Mouse (Mus musculus) effector memory CD4-positive, alpha-beta T cell, adult 5 months (primary cell): ENCODE measurements around the gene Gxylt2. TPM values are rescaled to one million over a fixed set of nuclear protein-coding genes. Genes with fewer than 3 reads are reported as not detected.

Experiments
- polyA plus RNA-seq: library from polyadenylated mRNA; unstranded; fragments of 100-300 nt; shearing (Covaris generic); gene quantifications from one replicate; pipeline ENCODE4 v1.2.1, GENCODE M21; 2017

Gene Gxylt2
- polyA plus RNA-seq, result 0.42 TPM

GRCm38 (mm10) chr6:100704574-100705365 is at the start of gene Gxylt2:
Gxylt2 (plus strand) TSS chr6:100704734.

DNA sequence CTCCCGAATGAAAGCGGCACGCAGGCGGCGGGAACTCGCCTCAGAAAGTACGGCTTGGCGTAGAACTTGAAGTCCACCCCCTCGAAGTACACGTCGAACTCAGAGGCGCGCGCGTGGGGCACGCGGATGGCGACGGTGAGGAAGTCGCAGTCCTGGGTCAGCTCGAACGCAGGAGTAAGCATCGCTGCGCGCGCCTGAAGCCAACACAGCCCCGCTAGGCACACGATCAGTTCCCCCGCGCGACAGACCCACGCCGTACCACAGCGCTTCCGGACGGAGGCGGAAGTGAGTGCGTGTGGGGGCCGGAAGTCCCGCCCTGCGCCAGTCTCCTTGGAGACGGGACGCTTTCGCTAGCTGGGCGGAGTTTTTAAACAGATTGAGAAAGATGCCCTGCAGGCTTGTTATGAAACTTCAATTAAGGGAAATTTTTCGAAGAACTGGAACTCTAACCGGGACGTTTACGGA is 33.6 kb upstream of the Gxylt2 start, which contains the start of gene Shq1:
TSS of gene Shq1 (minus strand) at position 278 of the 465 bp plus-strand sequence.

DNA sequence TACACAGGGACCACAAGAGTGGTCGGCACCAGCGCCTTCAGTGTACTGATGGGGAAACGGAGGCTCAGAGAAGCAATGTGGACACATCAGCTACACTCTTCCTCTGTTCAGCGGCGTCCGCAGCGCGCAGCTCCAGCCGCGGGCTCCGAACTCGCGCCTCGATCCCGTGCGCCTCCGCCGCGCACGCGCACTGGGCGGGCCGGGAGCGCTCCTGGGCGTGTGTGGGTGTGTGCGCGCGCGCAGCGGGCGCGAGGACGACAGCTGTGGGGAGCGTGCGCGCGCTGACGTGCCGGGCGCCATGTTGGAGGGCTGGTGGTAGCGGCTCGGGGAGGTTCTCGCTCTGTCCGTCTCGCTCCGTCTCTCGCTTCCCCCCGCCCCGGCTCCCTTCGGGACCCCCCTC is 128.8 kb downstream of the Gxylt2 start, which contains the start of gene Ppp4r2:
TSS of gene Ppp4r2 (plus strand) at position 268 of the 400 bp plus-strand sequence.

Other genes starting within 250 kb of the Gxylt2 start
- gene Shq1, start 33.6 kb upstream of the Gxylt2 start, polyA plus RNA-seq, result 7.2 TPM
- 63.4 TPM for gene Ppp4r2, start 128.9 kb downstream of the Gxylt2 start, polyA plus RNA-seq